Mouse (Mus musculus): ENCODE measurements at regions not wholly inside any gene's neighbourhood (a gene's known extent, or its start where the extent isn't known, plus 50 kb on each side); places are given as distances from the start of the nearest gene placed in this dataset.

DNA sequence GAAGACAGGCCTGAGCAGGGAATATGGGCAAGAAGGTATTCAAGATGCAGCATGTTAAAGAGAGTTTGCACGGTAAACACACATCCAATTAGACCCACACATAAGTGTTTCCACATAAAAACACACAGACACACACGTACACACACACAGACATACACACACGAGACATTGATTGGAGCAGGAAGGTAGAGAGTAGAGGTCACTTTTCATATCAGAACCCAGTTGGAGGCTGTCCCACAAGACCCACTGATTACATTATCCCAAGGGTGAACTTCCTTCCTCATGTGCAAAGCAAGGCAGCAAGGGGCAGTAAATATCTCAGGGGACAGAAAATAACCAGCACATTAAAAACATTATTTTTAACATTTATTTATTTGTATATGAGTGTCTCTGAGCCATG lies 78.2 kb upstream of the Tnfaip3 start:
- Histone ChIP-seq H3K27me3 (ENCODE audit: control insufficient read depth, insufficient read depth, low read length, poor library complexity, severe bottlenecking) (no peaks in the 10 kb centered on the region), H3K36me3 (ENCODE audit: control insufficient read depth, insufficient read depth, low read length, poor library complexity, severe bottlenecking) (no peaks in the 10 kb centered on the region)
- DNase-seq (ENCODE audit: low read depth, low spot score): no peak

DNA sequence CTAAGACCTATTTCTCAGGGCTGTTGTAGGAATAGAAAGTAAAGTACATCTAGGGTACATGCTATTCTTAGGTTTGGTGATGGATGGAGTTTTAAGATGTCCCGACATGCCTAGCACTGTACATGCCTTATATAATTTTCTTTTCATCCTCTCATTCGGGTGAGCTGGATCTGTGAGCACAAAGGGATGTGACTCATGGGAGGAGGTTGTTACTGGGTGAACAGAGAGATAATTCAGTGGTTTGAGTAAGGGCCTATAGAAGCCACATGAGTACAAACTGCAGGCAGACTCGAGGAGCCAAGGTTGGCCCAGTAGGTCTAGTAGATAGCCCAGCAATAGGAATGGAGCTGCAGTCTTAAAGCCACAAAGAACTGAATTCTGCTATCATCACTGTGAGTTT lies 76.5 kb upstream of the Tnfaip3 start:
- no peak for DNase-seq (ENCODE audit: low read depth, low spot score)
- Histone ChIP-seq H3K36me3 (ENCODE audit: control insufficient read depth, insufficient read depth, low read length, poor library complexity, severe bottlenecking) (no peaks in the 10 kb centered on the region), H3K27me3 (ENCODE audit: control insufficient read depth, insufficient read depth, low read length, poor library complexity, severe bottlenecking) (no peaks in the 10 kb centered on the region)

DNA sequence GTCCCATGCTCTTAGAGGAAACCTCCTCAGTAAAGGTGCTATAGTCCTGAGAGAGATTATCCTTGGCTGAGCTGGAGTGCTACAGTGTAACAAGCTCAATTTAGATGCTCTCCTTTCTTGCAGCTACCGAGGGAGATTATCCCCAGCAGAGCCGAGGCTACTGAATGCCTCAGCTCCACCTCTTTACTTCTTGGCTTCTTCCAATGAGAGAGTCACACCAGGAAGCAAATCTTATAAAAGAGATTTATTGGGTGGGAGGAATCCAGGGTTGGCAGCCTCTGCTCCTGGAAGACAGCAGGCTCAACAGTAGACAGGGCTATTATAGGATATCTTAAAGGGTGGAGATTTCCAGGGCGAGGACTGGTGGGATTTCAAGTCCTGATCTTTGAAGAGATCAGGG lies 75.7 kb upstream of the Tnfaip3 start:
- Histone ChIP-seq H3K36me3 (ENCODE audit: control insufficient read depth, insufficient read depth, low read length, poor library complexity, severe bottlenecking) (no peaks in the 10 kb centered on the region), H3K27me3 (ENCODE audit: control insufficient read depth, insufficient read depth, low read length, poor library complexity, severe bottlenecking) (no peaks in the 10 kb centered on the region)

DNA sequence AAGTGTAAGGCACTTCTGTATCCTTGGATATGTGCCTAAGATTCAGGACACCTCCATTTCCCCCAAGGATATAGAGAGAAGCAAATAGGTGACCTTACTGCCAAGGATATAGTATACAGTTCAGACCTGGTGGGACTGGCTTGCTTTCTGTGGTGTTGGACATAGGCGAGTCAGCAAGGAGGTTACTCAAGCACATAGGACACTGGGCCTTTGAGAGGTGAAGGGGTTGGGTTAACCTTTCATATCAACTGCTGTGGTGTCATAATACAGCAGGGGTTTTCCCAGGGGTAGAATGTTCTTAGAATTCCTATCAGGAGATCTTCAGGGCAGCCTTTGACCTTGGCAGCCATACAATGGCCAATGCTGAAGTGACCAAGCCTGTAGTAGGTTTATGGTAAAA lies 71.5 kb upstream of the Tnfaip3 start:
- no peaks in the 10 kb centered on the region for H3K27me3 ChIP-seq (ENCODE audit: control insufficient read depth, insufficient read depth, low read length, poor library complexity, severe bottlenecking)
- DNase-seq (ENCODE audit: low read depth, low spot score): no peak
- H3K36me3 ChIP-seq (ENCODE audit: control insufficient read depth, insufficient read depth, low read length, poor library complexity, severe bottlenecking): no peaks in the 10 kb centered on the region

More for the DNA sequence above, 75.7 kb upstream of the Tnfaip3 start:
- DNase-seq (ENCODE audit: low read depth, low spot score): no peak

DNA sequence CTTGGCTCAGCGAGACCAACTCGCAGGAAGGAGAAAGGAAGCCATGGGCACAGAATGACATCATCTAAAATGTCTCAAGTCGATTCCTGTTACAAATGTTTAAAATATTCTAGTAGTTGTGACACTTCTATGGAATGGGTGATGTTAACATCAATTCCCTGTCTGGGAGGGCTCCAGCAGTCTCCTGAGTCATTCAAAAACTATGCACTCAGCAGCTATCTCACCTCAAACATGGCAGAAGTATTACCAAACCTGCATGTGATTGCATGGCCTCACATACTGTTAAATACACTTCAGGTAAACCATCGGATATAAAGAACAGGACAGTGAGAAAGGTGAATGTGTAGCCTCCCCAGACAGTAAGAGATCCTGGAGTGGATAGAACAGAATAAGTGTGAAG lies 66.7 kb upstream of the Tnfaip3 start:
- H3K36me3 ChIP-seq (ENCODE audit: control insufficient read depth, insufficient read depth, low read length, poor library complexity, severe bottlenecking): no peaks in the 10 kb centered on the region
- no peak for DNase-seq (ENCODE audit: low read depth, low spot score)

DNA sequence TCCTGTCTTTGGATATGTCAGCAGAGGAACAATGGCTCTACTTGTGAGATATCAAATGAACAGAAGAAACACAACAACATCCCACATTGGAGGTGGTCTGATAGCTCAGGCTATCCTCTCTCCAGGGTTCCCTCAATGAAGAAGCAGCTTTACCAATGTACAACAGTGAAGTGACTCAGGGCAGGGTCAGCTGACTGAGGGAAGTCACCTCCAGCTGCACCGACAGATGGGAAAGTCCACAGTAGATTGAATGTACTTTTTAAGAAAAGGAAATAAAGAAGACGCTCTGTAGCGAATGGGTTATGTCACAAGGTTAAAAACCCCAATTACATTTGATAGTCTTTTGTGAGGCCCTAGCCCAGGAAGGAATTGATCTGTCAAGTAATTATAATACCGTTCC lies 62.6 kb upstream of the Tnfaip3 start:
- no peaks in the 10 kb centered on the region for H3K27me3 ChIP-seq (ENCODE audit: control insufficient read depth, insufficient read depth, low read length, poor library complexity, severe bottlenecking)
- DNase-seq (ENCODE audit: low read depth, low spot score): peak; percentile 44
- H3K36me3 ChIP-seq (ENCODE audit: control insufficient read depth, insufficient read depth, low read length, poor library complexity, severe bottlenecking): no peaks in the 10 kb centered on the region

More for the DNA sequence above, 66.7 kb upstream of the Tnfaip3 start:
- H3K27me3 ChIP-seq (ENCODE audit: control insufficient read depth, insufficient read depth, low read length, poor library complexity, severe bottlenecking): no peaks in the 10 kb centered on the region

DNA sequence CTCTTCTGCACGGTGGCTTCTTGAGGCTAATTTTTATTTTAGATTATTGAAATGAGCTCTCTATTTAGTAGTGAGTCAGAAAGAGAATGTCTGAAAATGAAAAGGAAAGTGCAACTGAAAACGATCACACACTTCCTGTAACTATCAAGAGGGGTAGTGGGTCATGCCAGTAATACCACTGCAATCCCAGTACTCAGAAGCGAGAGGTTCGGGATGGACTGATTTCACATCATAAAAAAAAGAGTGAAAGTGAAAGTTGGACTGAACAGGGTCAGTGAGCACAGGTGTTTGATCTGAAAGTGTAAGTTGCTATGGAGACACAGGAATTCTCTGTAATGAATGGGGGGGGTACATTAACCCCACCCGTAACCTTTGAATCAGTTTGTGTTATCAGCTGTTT lies 52.9 kb upstream of the Tnfaip3 start:
- no peaks in the 10 kb centered on the region for H3K27me3 ChIP-seq (ENCODE audit: control insufficient read depth, insufficient read depth, low read length, poor library complexity, severe bottlenecking)
- DNase-seq (ENCODE audit: low read depth, low spot score): peak; percentile 55
- no peaks in the 10 kb centered on the region for H3K36me3 ChIP-seq (ENCODE audit: control insufficient read depth, insufficient read depth, low read length, poor library complexity, severe bottlenecking)

DNA sequence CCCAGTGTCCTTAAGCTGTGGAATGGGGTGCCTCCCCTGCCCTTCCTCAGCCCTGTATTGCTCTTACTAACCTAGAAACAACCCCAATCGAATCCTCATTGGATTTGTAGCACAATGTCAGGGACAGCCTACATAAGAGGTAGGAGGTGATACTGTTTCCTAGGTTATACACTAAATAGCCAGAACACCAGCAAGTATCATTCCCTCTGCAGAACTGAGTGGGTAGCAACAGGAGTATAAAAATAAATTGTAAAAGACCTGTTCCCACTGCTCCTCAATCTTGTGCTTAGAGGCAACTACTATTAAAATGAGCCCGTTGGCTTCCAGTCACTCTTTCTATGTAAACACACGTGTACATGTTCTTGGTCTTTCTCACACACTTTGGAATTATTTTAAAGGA lies 52.2 kb upstream of the Tnfaip3 start:
- DNase-seq (ENCODE audit: low read depth, low spot score): no peak
- Histone ChIP-seq H3K36me3 (ENCODE audit: control insufficient read depth, insufficient read depth, low read length, poor library complexity, severe bottlenecking) (no peaks in the 10 kb centered on the region), H3K27me3 (ENCODE audit: control insufficient read depth, insufficient read depth, low read length, poor library complexity, severe bottlenecking) (no peaks in the 10 kb centered on the region)

DNA sequence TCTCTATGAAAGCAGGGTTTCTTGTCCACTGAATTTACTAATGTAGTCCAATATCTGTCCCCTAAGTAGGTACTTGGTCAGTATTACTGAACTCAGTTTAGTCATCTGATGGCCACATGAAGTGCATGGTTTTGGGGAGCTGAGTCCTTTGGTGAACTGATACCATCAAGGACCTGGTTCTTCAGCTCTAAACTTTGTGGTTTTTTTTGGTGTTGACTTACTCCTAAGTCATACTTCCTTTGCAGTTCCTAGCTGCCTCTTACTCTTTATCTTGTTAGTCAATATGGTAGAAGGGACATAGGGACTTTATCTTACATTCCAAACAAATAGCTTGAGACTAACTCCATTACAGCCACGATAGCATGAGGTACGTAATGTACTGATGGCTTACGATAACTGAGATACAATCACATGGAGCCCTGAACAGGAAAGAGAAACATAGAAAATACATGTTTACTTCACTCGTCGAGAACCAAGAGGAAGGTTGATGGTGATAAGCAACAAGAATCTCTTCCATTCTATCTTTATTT lies 51.4 kb upstream of the Tnfaip3 start:
- Histone ChIP-seq H3K27me3 (ENCODE audit: control insufficient read depth, insufficient read depth, low read length, poor library complexity, severe bottlenecking) (no peaks in the 10 kb centered on the region), H3K36me3 (ENCODE audit: control insufficient read depth, insufficient read depth, low read length, poor library complexity, severe bottlenecking) (no peaks in the 10 kb centered on the region)
- no peak for DNase-seq (ENCODE audit: low read depth, low spot score)
